ENCODE assay signal across 12 mouse cellular contexts in the genomic region with DNA sequence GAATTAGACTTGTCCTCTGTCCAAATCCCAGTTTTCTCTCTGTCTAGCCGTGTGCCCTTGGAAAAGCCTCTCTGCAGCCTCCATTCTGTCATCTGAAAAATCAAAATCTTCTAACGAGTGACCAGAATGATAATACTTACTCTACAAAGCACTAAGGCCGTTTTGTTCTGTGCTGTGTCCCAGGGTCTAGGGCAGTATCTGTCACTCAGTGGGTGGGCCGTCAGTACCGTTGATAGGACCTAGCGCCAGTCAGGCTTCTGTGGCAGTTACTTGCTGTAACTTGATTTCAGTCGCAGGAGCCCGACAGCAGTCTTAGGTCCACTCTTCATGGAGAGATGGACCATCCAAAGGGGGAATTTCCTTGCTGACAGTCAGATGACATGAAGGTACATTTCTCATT. TPM values are rescaled to one million over a fixed set of nuclear protein-coding genes. Genes with fewer than 3 reads are reported as not detected.
DNase-seq lines count a peak whose midpoint lies in the region; ATAC-seq lines count a peak whose summit lies in the region.
"Had no signal": no experiment of that assay in that cellular context is flagged by ENCODE, and none has a peak within 500 bp of the region (broad histone marks: within the 10 kb centered on the region; RNA-seq: fewer than 3 reads in every experiment).

No protein-coding gene starts in this region.

- peak overlapping the region; percentile 24; the same call in 1 of the 2 replicates for H3K4me2 ChIP-seq in hindbrain, embryonic 11.5 days (replicated peaks; ENCODE audit: low read depth, low read length)
- H3K4me2 ChIP-seq in midbrain, embryonic 16.5 days (ENCODE audit: low read length) = peak overlapping the region; percentile 59

- no peaks in the 10 kb centered on the region for H3K9me3 ChIP-seq in hindbrain, embryonic 11.5 days (ENCODE audit: control insufficient read depth, low read length)
- H3K9me3 ChIP-seq in midbrain, embryonic 16.5 days (replicated peaks; ENCODE audit: control insufficient read depth, low read length, poor library complexity, severe bottlenecking) = no peaks in the 10 kb centered on the region
- H3K9me3 ChIP-seq: heart, embryonic 13.5 days had no signal

- DNase-seq in cerebellum, adult 8-10 months = peak; percentile 24
- no peak for DNase-seq in cerebellum, adult 9-10 months
- DNase-seq in brain, adult 2 months (ENCODE audit: low read depth, low spot score) = peak; percentile 49
- peak; percentile 54 for DNase-seq in hindbrain, embryonic 11.5 days (ENCODE audit: low spot score)
- no peak for DNase-seq in urinary bladder, adult 2 months (ENCODE audit: low spot score)
- no peak for DNase-seq in urinary bladder, postnatal 36 days (ENCODE audit: low spot score in 2 of 2)
- DNase-seq in heart, postnatal 25 days (ENCODE audit: low spot score) = no peak
- DNase-seq: gastrocnemius, adult 2 months; kidney, adult 18-20 months; liver, postnatal 0 days had no signal

- peak overlapping the region; percentile 93 for H3K27ac ChIP-seq in hindbrain, embryonic 11.5 days (ENCODE audit: low read depth, low read length)
- H3K27ac ChIP-seq in midbrain, embryonic 16.5 days (ENCODE audit: low read length) = peak overlapping the region; percentile 97
- H3K27ac ChIP-seq: gastrocnemius, adult 2 months; heart, embryonic 13.5 days had no signal

- 3% methylated on average over 8 of the region's 8 CpGs for WGBS in hindbrain, embryonic 11.5 days
- WGBS in midbrain, embryonic 16.5 days = 1% methylated on average over 8 of the region's 8 CpGs

- H3K9ac ChIP-seq in hindbrain, embryonic 11.5 days (ENCODE audit: low read depth, low read length) = 0 out of 2 replicates have a peak overlapping the region, but pooled peaks have one; percentile 16
- H3K9ac ChIP-seq in midbrain, embryonic 16.5 days (ENCODE audit: low read depth, low read length) = peak overlapping the region; percentile 43
- H3K9ac ChIP-seq: heart, embryonic 13.5 days; liver, postnatal 0 days had no signal

- intact Hi-C loops in heart, postnatal 25 days (cut with DNase I) = no loop called here

- no peaks in the 10 kb centered on the region for H3K27me3 ChIP-seq in hindbrain, embryonic 11.5 days (ENCODE audit: control insufficient read depth, insufficient read depth, low read length)
- H3K27me3 ChIP-seq in midbrain, embryonic 16.5 days (ENCODE audit: control insufficient read depth, insufficient read depth, low read depth, low read length) = no peaks in the 10 kb centered on the region

- H3K4me3 ChIP-seq in hindbrain, embryonic 11.5 days (ENCODE audit: low read depth, low read length) = no peak overlapping the region
- peak overlapping the region; percentile 86; the same call in 1 of the 2 replicates for H3K4me3 ChIP-seq in midbrain, embryonic 16.5 days (ENCODE audit: low read depth, low read length)
- H3K4me3 ChIP-seq: gastrocnemius, adult 2 months had no signal

- no peak for ATAC-seq in hindbrain, embryonic 11.5 days (ENCODE audit: low FRiP score)
- ATAC-seq in midbrain, embryonic 16.5 days = no peak

- peaks cover 26% of the 10 kb centered on the region for H3K4me1 ChIP-seq in hindbrain, embryonic 11.5 days (replicated peaks; ENCODE audit: control insufficient read depth, insufficient read depth, low read length)
- H3K4me1 ChIP-seq in midbrain, embryonic 16.5 days (ENCODE audit: control insufficient read depth, insufficient read depth, low read length) = peaks cover 63% of the 10 kb centered on the region

- H3K36me3 ChIP-seq in hindbrain, embryonic 11.5 days (ENCODE audit: control insufficient read depth, insufficient read depth, low read length) = no peaks in the 10 kb centered on the region
- no peaks in the 10 kb centered on the region for H3K36me3 ChIP-seq in midbrain, embryonic 16.5 days (ENCODE audit: control insufficient read depth, insufficient read depth, low read length)
- H3K36me3 ChIP-seq: heart, embryonic 13.5 days had no signal

RNA-seq across cellular contexts. Expression of a gene that starts 1.4 kb away (rescaled TPM):
- 12.7 and 18.0 TPM in 2 replicates for polyA plus RNA-seq in hindbrain, embryonic 11.5 days (2014; fragmentation: Nextera tagmentation; extraction: Ambion mirVana)
- polyA plus RNA-seq in midbrain, embryonic 16.5 days (2015; fragmentation: Nextera tagmentation; extraction: Ambion mirVana) = 11.9 and 14.3 TPM in 2 replicates
- 0.48 and 1.0 TPM in 2 replicates for polyA plus RNA-seq in urinary bladder, adult 2 months (2012; rRNA removed)
- 1 to 10 TPM; 5.5 to 6.6 TPM for total RNA-seq in heart, postnatal 25 days (2021)

RNA-seq across cellular contexts. Expression of a gene that starts 14.1 kb away (rescaled TPM):
- polyA plus RNA-seq in hindbrain, embryonic 11.5 days (2014; fragmentation: Nextera tagmentation; extraction: Ambion mirVana) = 22.9 and 27.3 TPM in 2 replicates
- 24.7 and 31.2 TPM in 2 replicates for polyA plus RNA-seq in midbrain, embryonic 16.5 days (2015; fragmentation: Nextera tagmentation; extraction: Ambion mirVana)
- 26.9 and 31.4 TPM in 2 replicates for polyA plus RNA-seq in urinary bladder, adult 2 months (2012; rRNA removed)
- total RNA-seq in heart, postnatal 25 days (2021) = 1 to 10 TPM; 7.7 to 8.3 TPM

RNA-seq across cellular contexts. Expression of a gene that starts 53.2 kb away (rescaled TPM):
- polyA plus RNA-seq in hindbrain, embryonic 11.5 days (2014; fragmentation: Nextera tagmentation; extraction: Ambion mirVana) = 2.8 and 2.9 TPM in 2 replicates
- polyA plus RNA-seq in midbrain, embryonic 16.5 days (2015; fragmentation: Nextera tagmentation; extraction: Ambion mirVana) = 25.4 and 29.9 TPM in 2 replicates
- polyA plus RNA-seq in urinary bladder, adult 2 months (2012; rRNA removed) = 3.3 and 3.5 TPM in 2 replicates
- 1 to 10 TPM; 1.2 to 1.7 TPM for total RNA-seq in heart, postnatal 25 days (2021)
- total RNA-seq: gastrocnemius, adult 2 months had no signal

Comparison
In these comparisons a context has a peak if more than half of its experiments do, and no peak if none do; other contexts are left out.
1. DNase-seq: peak in cerebellum, adult 8-10 months (single experiment), brain, adult 2 months (single experiment) and hindbrain, embryonic 11.5 days (single experiment); none in cerebellum, adult 9-10 months (single experiment), urinary bladder, adult 2 months (single experiment), urinary bladder, postnatal 36 days (0 of 2) and heart, postnatal 25 days (single experiment).